Mouse (Mus musculus) embryo, embryonic 10.5 days (tissue): ENCODE results near the gene 1700012B07Rik.

Source experiments
- DNase-seq: peaks from one replicate; pipeline ENCODE4 v3.0.0-alpha.2; 2015; ENCODE audit warnings: low spot score

The 1700012B07Rik gene

DNA sequence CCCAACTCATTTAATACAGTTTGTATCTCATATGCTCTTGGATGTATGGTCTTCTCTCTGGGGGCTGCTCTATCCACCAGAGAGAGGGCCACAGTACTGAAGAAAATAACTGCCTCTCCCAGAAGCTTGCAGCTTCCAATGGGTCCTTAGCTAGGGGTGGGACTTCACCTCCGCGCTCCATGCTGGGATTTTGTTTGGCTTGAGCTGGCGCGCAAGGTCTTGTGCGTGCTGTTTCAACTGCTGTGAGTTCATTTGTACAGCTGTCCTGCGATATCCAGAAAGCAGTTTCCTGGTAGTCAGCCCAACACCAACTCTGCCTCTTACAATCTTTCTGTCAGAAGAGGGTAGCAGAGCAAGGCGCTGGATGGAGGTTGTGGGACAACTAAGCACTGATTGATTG is 18.5 kb upstream of the 1700012B07Rik start:
- DNase-seq, result peak; percentile 13

DNA sequence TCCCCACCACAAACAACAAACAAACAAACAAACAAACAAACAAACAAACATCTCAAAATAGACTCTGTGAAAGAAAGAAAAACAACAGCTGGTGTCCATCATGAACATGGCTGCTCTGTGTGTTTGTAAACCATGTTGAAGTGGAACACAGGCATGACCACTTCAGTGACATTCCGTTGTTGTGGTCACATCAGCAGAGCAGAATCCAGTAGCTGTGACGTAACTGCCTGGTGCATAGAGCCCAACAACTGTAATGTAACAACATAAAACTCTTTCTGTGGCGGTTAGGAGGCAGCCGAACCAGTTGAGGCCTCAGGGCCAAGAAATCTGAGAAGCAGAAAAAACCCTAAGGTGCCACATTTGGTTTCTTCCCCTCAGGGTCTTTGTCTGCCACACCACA is 17.8 kb upstream of the 1700012B07Rik start:
- no peak for DNase-seq

DNA sequence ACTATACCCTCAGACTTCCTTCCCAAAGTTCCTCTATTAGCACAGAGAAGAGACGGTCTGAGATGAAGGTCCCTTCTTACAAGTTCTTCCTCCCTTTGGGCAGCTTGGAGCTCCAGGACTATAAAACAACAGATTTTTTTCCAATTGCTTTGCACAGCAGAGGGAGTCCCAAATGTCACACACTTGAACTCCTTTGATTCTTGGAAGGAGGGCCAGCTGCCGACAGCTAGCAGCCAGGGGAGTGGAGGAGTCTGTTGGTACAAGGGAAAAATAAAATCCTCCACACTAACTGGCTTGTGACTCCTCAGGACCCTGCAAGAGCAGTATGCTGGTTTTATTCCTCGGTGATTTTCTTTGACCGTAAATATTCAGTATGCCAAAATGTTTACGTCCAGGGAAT is 16.6 kb upstream of the 1700012B07Rik start:
- no peak for DNase-seq

DNA sequence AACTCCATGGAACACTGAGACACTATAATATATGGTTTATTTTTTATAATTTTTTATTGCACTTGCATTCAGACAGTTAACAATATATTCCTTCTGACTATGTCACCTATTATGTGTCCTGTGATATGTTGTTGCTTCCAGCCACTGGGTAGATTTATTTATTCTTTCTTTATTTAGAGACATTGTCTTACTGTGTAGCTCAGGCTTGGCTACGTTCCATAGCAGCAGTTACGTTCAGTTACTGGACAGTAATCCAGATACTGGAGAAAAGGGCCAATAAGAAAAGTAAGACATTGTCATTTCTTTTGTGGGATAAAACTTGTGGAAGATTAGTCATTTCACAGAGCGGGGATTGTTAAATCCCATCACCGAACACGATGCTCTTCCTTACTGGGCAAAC is 2.5 kb upstream of the 1700012B07Rik start:
- DNase-seq, result no peak

DNA sequence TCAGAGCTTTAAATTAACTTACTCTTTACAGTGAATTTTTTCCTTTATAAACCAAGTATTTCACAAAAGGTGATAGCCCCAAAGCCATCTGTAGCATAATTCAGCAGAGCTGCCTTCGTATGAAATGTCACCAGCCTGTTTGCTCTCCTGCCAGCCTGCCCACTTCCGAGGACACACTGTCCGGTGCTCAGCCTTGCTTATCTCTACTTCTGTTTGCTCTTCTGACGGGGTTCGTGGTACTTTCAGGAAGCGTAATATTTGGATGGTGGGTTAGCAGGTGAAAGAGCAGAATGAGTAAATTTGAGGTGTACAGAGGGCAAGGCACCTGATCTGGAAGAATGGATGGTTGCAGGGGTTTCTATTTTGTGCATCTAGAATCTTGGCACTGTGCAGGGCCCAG is 5.6 kb downstream of the 1700012B07Rik start:
- no peak for DNase-seq

DNA sequence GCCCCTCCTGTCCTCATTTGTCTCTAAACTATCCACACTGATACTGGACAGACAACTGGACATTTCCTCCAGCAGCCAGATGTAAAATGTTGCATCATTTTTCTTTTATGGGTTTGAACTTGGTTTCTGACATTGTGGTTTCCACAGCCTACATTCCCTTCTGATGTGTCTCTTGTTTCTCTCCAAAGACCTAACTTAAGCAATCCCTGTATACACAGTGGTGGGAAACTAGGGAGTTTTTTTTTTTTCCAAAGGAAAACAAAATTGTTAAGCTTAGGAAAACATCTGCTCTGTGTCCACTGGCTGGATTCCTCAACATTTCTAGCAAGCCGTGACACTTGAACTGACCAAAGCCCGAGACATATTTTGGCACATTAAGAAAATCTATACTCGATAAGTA is 10.4 kb downstream of the 1700012B07Rik start:
- no peak for DNase-seq

DNA sequence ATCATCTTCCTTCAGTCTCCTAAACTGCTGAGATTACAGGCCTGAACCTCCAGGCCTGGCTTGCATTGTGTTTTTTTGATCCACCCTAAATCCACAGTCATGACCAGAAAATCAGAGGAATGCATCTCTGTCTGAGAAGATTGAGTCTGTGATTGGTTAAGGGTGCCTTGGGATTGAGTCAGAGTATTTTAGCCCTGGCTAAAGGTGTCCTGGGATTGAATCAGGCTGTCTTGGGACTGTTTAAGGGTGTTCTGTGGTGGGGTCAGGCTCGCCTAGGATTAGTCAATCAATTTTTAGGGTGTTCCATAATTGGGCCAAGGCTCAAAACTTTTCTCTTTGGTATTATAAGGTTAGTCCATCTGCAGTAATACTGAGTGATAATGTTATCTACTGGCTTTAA is 10.9 kb downstream of the 1700012B07Rik start:
- no peak for DNase-seq

DNA sequence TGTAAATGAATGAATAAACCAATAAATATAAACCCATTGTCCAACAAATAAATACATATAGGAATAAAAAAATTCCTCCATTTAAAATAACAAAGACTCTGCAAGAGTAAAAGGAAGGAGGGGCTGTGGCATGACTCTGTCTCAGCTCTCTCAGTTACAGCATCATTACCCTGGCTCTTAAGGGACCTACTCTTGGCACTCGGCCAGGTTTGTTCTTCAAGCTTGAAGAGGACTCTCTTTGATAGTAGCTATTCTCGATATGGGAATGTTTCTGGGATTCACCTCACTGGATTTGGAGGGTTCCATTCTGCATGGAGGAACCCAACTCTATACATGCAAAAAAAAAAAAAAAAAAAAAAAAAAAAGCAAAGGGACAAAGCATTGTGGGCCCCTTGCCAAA is 16.1 kb downstream of the 1700012B07Rik start:
- DNase-seq, result no peak

DNA sequence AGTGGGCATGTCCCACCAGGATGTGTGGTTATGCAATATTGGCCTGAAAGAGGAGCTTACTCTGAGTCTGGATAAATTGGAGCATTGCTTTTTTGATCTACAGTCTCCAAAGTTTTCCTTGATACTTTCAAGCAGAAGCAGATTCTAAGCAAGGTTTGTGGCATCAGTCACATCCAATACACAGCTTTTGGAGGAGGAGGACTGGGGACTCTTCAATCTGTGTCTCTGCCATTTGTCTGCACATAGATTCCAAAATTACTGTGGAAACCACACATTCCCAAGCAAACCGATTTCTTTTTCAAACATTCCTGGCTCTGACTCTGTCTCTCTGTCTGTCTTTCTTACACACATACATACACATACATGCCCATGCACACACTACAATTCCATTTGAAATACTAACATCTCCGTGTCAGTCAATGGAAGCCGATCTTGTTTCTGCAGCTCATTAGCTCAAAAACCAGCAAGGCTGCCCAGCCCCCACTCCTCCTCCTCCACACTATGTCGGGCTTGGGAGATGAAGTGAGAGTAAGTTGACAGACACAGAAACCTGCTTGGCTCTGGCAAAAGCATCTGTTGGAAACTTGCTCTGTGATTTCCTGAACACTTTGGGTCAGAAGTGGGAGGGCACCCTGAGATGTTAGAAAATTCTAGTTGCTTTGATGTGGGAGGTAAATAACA is 18.5 kb downstream of the 1700012B07Rik start:
- peak; percentile 18 for DNase-seq

DNA sequence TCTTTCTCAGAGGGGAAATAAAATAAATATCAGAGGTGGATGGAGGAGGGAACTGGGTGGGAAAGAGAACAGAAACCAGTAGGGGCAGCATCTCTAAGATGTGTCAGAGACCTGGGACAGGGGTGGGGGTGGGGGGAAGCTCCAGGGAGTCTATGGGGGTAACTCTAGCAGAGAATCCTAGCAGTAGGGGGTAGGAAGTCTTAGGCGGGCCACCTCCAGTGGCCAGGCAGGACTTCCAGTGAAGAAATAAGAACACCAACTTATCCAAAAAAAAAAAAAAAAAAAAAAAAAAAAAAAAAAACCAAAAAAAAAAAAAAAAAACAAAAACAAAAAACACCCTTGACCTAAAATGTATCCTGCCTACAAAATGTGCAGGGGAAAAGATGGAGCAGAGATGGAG is 26.3 kb downstream of the 1700012B07Rik start:
- no peak for DNase-seq

DNA sequence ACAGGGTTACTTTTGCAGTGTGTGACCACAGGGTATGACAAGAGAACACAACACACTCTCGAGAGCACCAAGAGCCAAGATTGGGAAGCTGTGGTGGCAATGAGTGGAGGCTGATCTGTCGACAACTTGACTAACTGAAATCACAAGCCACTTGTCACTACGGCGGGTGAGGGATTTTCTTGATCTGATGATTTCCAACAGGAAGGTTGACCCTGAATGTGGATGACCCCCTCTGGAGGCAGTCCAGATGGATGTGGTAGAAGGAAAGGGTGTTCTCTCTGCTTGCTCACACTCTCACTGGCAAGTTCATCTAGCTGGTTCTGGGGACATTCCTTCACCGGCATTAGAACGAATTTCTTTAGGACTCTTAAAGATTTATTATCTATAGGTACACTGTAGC is 30.3 kb downstream of the 1700012B07Rik start:
- DNase-seq, result no peak

DNA sequence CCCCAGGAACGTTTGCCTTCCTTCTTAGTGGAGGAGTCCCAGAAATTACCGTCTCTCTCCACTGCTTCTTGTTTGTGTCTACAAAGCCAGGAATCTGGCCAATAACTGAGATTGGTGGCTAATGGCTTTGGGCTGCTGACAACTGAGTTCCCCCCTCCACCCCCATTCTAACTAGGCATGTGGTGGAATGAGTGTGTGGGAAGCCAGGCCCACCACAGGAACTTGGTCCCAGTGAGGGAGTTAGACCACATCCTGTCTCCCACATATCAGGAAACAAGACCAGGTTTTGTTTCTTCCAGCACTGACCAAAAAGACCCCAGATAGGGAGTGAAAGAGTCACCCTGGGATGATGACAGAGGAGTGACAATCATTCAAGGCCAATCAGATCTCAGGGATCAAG is 32.3 kb downstream of the 1700012B07Rik start:
- DNase-seq, result no peak

DNA sequence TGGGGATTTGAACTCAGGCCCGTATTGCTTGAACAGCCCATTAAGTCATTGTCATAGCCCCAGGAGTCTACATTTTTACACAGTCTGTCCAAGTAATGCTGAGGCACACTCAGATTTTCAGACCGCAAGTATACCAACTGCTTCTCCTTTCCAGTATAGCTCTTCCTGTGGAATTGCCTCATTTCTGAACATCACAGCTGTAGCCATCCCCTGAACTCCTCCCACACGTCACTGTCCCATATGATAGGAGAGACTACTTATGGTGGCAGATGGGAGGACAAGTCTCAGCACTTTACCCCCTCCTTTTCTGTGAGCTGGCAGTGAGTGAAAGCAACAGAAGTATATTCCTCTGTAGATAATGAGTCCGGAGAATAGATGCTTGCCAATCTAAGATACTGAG is 34.3 kb downstream of the 1700012B07Rik start:
- DNase-seq, result no peak

DNA sequence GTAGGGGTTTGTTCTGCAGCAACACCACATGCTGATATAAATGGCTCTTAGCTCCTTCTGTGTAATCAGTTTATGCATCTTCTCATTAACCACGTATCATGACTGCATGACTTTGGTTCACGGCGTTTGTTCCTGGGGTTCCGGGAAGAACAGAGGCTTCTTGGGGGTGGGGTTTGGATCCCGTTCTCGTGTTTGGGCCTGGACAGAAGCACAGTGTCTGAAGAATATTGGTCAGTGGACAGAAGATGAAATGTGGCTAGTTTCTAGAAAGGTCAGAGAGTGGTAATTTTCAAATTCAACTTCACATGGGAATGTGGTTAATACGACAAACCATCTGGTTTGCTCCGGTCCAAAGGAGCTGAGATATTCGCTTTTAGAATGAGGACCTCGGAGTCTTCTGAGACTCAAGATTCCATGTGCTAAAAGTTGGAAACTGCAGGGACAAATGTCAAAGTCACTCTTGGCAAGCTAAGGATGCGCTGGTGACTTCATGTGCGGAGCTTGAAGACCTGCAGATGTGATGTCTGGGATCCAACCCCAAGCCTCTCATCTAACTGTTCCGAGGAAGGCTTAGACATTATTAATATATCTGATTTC is 35.3 kb downstream of the 1700012B07Rik start:
- no peak for DNase-seq

DNA sequence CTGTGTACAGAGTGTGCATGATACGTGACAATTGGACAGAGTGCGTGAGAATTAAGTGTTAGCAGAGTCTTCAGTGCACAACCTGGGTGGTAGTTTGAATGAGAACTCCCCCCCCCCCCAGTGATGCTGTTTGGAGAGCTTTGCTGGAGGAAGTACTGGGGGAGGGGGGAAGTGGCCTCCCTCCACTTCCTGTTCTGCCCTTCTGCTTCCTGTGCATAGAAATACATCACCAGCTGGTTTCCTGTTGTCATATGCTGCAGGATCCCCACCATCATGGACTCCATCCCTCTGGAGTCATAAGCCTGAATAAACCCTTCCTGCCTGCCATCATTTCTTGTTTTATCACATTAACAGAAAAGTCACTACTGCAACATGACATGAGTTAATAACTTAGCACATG is 35.9 kb downstream of the 1700012B07Rik start:
- no peak for DNase-seq

DNA sequence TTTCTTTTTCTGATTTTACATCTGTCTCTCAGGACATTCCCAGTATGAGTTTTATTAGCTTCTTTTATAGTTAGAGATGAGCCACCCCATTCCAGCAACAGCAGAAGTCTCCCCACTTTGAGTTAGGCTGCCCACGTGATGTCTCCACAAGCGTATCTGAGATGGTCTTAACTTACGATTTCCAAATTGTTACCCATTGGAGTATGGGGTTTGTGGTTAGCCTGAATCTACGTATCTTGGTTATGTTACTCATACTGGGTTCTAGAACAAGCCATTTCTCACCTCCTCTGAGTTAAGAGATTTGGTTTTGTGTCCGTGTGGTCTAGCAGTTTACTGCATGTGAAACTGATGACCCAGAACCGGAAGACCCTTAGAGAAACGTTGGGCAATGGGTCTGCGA is 37.6 kb downstream of the 1700012B07Rik start:
- no peak for DNase-seq

DNA sequence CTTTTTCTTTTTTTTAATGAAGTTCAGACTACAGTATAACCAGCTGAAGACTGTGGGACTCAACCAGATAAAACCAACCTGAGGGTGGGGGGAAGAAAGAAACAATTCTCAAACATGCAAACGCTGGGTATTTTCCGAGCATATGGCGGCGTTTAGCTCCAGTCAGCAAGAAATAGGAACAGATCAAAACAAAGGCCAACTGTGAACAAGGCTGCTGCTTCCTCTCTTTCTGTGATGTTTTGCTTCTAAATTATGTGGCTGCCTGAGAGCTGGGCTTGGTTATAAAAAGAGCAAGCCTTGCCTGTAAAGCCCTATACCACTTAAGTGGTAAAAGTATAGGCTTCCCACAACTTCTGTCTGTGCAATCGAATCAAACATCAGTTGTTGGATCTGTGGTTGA is 42.5 kb downstream of the 1700012B07Rik start:
- DNase-seq, result no peak

DNA sequence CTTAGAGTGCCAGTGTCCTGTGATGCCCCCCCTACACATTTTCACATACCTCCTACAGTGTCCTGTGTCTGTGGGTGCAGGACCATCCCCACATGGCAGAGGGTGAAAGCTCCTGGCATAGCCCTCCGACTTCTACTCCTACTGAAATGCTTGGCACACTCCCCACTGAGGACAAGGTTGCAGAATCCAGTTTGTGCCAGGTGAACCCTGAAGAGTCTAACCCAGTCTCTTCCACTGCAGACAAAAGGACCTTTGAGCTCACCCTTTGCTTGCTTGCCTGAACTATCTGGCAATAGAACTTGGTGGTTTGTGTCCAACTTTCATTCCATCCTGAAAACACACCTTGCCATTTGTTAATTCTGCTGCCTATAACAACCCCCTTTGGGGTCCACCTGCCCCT is 56.5 kb downstream of the 1700012B07Rik start:
- no peak for DNase-seq

DNA sequence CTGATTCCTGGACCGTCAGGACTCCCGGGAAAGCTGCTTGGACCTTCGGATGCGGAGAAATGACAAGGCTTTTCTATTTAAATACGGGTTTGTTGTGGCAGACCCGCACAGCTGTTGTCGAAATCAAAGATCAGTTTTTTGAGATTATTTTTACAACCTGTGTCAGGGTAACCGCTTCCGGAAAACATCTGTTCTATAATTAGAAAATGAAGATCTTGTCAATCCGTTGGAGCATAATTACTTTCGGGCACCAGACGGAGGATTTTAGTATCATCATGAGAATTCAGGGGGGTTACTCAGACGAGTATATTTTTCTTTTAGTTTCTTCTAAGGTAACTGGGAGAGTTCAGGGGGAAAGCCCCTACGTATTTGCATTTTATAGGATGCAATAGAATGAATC is 57.7 kb downstream of the 1700012B07Rik start:
- DNase-seq, result no peak

DNA sequence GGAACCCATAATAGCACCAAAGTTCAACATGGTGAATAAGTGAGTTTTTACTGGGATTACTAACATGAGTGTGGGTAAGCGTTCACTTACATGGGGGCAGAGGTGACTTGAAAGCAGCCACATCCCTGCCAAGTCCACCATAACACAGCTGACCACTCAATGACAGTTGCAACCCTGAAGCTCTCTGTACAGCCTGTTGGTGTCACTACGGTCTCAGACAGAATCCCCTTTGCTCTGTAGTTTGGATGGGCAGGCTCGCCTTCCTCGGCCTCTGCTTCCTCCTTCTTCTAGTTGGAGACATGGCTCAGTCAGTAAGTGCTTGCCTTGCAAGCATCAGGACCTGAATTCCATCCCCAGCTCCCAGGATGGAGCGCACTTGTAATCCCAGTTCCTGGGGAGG is 58.8 kb downstream of the 1700012B07Rik start:
- no peak for DNase-seq

DNA sequence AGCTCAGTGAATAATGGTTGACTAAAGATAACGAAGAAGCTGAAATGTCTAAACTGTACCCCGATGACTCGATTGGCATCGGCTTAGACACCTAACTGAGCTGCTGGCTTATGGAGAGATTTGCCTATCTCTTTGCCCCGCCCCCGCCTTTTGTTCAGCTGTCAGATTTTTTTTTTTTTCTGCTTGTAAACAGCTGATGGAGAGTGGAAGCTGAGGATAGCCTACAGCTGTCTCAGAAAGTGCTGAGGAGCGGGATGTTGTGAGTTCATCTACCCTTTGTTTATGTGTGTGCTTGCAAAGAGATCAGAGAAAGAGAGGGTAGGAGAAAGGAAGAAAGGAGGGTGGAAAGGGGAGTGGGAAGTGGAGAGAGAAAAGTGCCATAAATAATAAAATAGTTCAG is 67.8 kb downstream of the 1700012B07Rik start:
- DNase-seq, result no peak

DNA sequence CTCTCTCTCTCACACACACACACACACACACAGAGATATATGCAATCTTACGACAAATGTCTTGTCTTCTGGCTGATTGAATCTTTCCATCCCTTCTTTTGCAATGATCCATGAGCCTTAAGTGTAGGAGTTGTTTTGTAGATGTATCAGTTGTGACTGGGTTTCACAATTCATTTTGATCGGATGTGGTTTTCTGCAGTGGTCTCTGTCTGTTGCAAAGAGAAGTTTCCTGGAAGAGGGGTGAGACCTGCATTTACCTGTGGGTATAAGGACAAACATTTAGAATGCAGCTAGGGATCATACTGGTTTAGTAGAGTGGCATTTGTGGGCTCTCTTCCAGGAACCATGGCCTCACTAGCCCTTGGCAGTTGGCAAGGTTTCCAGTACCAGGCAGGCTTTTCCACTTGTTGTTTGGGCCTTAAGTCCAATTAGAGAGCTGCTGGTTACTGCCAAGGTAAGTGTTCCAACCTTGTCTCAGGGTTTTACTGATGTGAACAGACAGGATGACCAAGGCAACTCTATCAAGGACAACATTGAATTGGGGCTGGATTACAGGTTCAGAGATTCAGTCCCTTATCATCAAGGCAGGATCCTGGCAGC is 69.1 kb downstream of the 1700012B07Rik start:
- no peak for DNase-seq

DNA sequence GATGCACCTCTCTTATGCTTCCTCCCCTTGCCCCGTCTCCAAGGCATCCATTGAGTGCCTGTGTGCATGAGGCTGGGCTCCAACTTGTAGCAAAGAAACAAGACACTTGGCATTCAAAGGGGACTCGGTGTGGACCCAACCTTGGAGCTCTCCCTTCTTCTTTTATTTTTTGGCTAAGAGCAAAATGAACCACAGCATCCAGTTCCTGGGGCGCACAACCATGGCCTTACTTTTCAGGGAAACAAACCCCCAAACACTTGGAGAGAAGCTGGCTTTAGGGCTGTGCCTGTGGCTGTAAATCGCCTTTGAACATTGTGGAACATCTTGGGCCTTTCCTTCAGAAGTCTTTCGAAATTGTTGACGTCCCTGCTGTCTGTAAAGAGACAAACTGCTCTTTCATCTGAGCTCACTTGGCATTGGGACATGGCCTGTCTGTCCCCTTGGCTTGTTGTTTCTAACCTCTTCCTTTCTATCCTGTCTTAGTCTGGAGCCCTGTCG is 73.7 kb downstream of the 1700012B07Rik start:
- DNase-seq, result no peak
